Mouse (Mus musculus): ENCODE results near the gene Saa1. TPM values are rescaled to one million over a fixed set of nuclear protein-coding genes. Genes with fewer than 3 reads are reported as not detected.

Gene Saa1
- total and polyA plus RNA-seq, 2 experiments, result 23.7 to 30.0 TPM

GRCm38 (mm10) chr7:46723354-46723753 is 19.4 kb downstream of the Saa1 start:
- peaks cover 3% of the 10 kb centered on the region; the same call in 1 of the 2 replicates for H3K36me3 ChIP-seq (ENCODE audit: control insufficient read depth, insufficient read depth, low read length)
- WGBS, result 91% methylated on average over 6 of the region's 6 CpGs

GRCm38 (mm10) chr7:46720460-46720859 is 22.3 kb downstream of the Saa1 start:
- H3K36me3 ChIP-seq (ENCODE audit: control insufficient read depth, insufficient read depth, low read length), result no peaks in the 10 kb centered on the region
- H3K9ac ChIP-seq (ENCODE audit: low read depth, low read length), result no peak overlapping the region; the same call in 1 of the 2 replicates
- H3K79me2 ChIP-seq (ENCODE audit: control insufficient read depth, insufficient read depth, low read length), result no peaks in the 10 kb centered on the region
- peaks cover 17% of the 10 kb centered on the region for H3K4me1 ChIP-seq (ENCODE audit: control insufficient read depth, insufficient read depth, low read length)
- H3K27me3 ChIP-seq (ENCODE audit: control insufficient read depth, insufficient read depth, low read length), result no peaks in the 10 kb centered on the region
- DNase-seq (ENCODE audit: extremely low read depth, low read depth, low spot score), result no peak
- no peak overlapping the region for H3K4me3 ChIP-seq (ENCODE audit: insufficient read depth, low read depth, low read length)
- TF ChIP-seq POLR2A (IDR thresholded peaks at IDR 0.05; ENCODE audit: extremely low read depth, insufficient read depth, low read length) (no peak), CTCF (IDR thresholded peaks at IDR 0.05; ENCODE audit: low read depth, low read length) (no peak)
- 79% methylated on average over 9 of the region's 9 CpGs for WGBS
- no peak overlapping the region for H3K27ac ChIP-seq (replicated peaks; ENCODE audit: insufficient read depth, low read depth, low read length)

More at GRCm38 (mm10) chr7:46723354-46723753, 19.4 kb downstream of the Saa1 start:
- Histone ChIP-seq H3K4me1 (ENCODE audit: control insufficient read depth, insufficient read depth, low read length) (peaks cover 17% of the 10 kb centered on the region), H3K27me3 (ENCODE audit: control insufficient read depth, insufficient read depth, low read length) (no peaks in the 10 kb centered on the region), H3K4me3 (ENCODE audit: insufficient read depth, low read depth, low read length) (no peak overlapping the region), H3K9ac (ENCODE audit: low read depth, low read length) (no peak overlapping the region), H3K79me2 (ENCODE audit: control insufficient read depth, insufficient read depth, low read length) (no peaks in the 10 kb centered on the region), H3K27ac (replicated peaks; ENCODE audit: insufficient read depth, low read depth, low read length) (no peak overlapping the region)
- no peak for DNase-seq (ENCODE audit: extremely low read depth, low read depth, low spot score)
- TF ChIP-seq POLR2A (IDR thresholded peaks at IDR 0.05; ENCODE audit: extremely low read depth, insufficient read depth, low read length) (no peak), CTCF (IDR thresholded peaks at IDR 0.05; ENCODE audit: low read depth, low read length) (no peak)

GRCm38 (mm10) chr7:46719526-46719925 is 23.3 kb downstream of the Saa1 start:
- TF ChIP-seq POLR2A (IDR thresholded peaks at IDR 0.05; ENCODE audit: extremely low read depth, insufficient read depth, low read length), result no peak
- TF ChIP-seq CTCF (IDR thresholded peaks at IDR 0.05; ENCODE audit: low read depth, low read length), result no peak
- peaks cover 17% of the 10 kb centered on the region for H3K4me1 ChIP-seq (ENCODE audit: control insufficient read depth, insufficient read depth, low read length)
- 15% methylated on average over 7 of the region's 7 CpGs for WGBS
- no peak overlapping the region for H3K9ac ChIP-seq (ENCODE audit: low read depth, low read length)
- DNase-seq (ENCODE audit: extremely low read depth, low read depth, low spot score), result peak; percentile 100
- no peak overlapping the region for H3K4me3 ChIP-seq (ENCODE audit: insufficient read depth, low read depth, low read length)
- H3K36me3 ChIP-seq (ENCODE audit: control insufficient read depth, insufficient read depth, low read length), result no peaks in the 10 kb centered on the region
- H3K79me2 ChIP-seq (ENCODE audit: control insufficient read depth, insufficient read depth, low read length), result no peaks in the 10 kb centered on the region
- peak overlapping the region; percentile 30; the same call in 1 of the 2 replicates for H3K27ac ChIP-seq (replicated peaks; ENCODE audit: insufficient read depth, low read depth, low read length)
- H3K27me3 ChIP-seq (ENCODE audit: control insufficient read depth, insufficient read depth, low read length), result no peaks in the 10 kb centered on the region

- no peak overlapping the region for H3K27ac ChIP-seq (replicated peaks; ENCODE audit: insufficient read depth, low read depth, low read length)
- WGBS, result 52% methylated on average over 7 of the region's 7 CpGs
- no peak for TF ChIP-seq CTCF (IDR thresholded peaks at IDR 0.05; ENCODE audit: low read depth, low read length)
- no peak for TF ChIP-seq POLR2A (IDR thresholded peaks at IDR 0.05; ENCODE audit: extremely low read depth, insufficient read depth, low read length)
Observed at GRCm38 (mm10) chr7:46718591-46719270, 24.0 kb downstream of the Saa1 start.

GRCm38 (mm10) chr7:46716897-46717296 is 25.9 kb downstream of the Saa1 start:
- no peaks in the 10 kb centered on the region for H3K79me2 ChIP-seq (ENCODE audit: control insufficient read depth, insufficient read depth, low read length)
- peak; percentile 72 for DNase-seq (ENCODE audit: extremely low read depth, low read depth, low spot score)
- peaks cover 12% of the 10 kb centered on the region for H3K4me1 ChIP-seq (ENCODE audit: control insufficient read depth, insufficient read depth, low read length)
- H3K36me3 ChIP-seq (ENCODE audit: control insufficient read depth, insufficient read depth, low read length), result no peaks in the 10 kb centered on the region
- H3K27me3 ChIP-seq (ENCODE audit: control insufficient read depth, insufficient read depth, low read length), result no peaks in the 10 kb centered on the region
- no peak overlapping the region for H3K27ac ChIP-seq (replicated peaks; ENCODE audit: insufficient read depth, low read depth, low read length)
- no peak overlapping the region for H3K9ac ChIP-seq (ENCODE audit: low read depth, low read length)
- TF ChIP-seq CTCF (IDR thresholded peaks at IDR 0.05; ENCODE audit: low read depth, low read length) (no peak), POLR2A (IDR thresholded peaks at IDR 0.05; ENCODE audit: extremely low read depth, insufficient read depth, low read length) (no peak)
- WGBS, result 29% methylated on average over 5 of the region's 5 CpGs
- no peak overlapping the region for H3K4me3 ChIP-seq (ENCODE audit: insufficient read depth, low read depth, low read length)

More at GRCm38 (mm10) chr7:46718591-46719270, 24.0 kb downstream of the Saa1 start:
- H3K36me3 ChIP-seq (ENCODE audit: control insufficient read depth, insufficient read depth, low read length), result no peaks in the 10 kb centered on the region
- no peak for DNase-seq (ENCODE audit: extremely low read depth, low read depth, low spot score)
- H3K4me3 ChIP-seq (ENCODE audit: insufficient read depth, low read depth, low read length), result no peak overlapping the region
- no peaks in the 10 kb centered on the region for H3K27me3 ChIP-seq (ENCODE audit: control insufficient read depth, insufficient read depth, low read length)
- no peak overlapping the region for H3K9ac ChIP-seq (ENCODE audit: low read depth, low read length)
- no peaks in the 10 kb centered on the region for H3K79me2 ChIP-seq (ENCODE audit: control insufficient read depth, insufficient read depth, low read length)
- H3K4me1 ChIP-seq (ENCODE audit: control insufficient read depth, insufficient read depth, low read length), result peaks cover 12% of the 10 kb centered on the region

GRCm38 (mm10) chr7:46715600-46715999 is 27.2 kb downstream of the Saa1 start, which contains the start of gene Saa3:
Saa3 (minus strand) TSS chr7:46715700.
- H3K4me1 ChIP-seq (ENCODE audit: control insufficient read depth, insufficient read depth, low read length), result peaks cover 12% of the 10 kb centered on the region
- no peak for DNase-seq (ENCODE audit: extremely low read depth, low read depth, low spot score)
- 83% methylated on average over 5 of the region's 5 CpGs for WGBS
- H3K9ac ChIP-seq (ENCODE audit: low read depth, low read length), result no peak within 1 kb of the TSS
- H3K27ac ChIP-seq (replicated peaks; ENCODE audit: insufficient read depth, low read depth, low read length), result no peak within 1 kb of the TSS
- H3K27me3 ChIP-seq (ENCODE audit: control insufficient read depth, insufficient read depth, low read length), result no peaks in the 10 kb centered on the region
- no peaks in the 10 kb centered on the region for H3K36me3 ChIP-seq (ENCODE audit: control insufficient read depth, insufficient read depth, low read length)
- no peak within 1 kb of the TSS for H3K4me3 ChIP-seq (ENCODE audit: insufficient read depth, low read depth, low read length)
- H3K79me2 ChIP-seq (ENCODE audit: control insufficient read depth, insufficient read depth, low read length), result no peaks in the 10 kb centered on the region
- TF ChIP-seq CTCF (IDR thresholded peaks at IDR 0.05; ENCODE audit: low read depth, low read length), result no peak
- no peak for TF ChIP-seq POLR2A (IDR thresholded peaks at IDR 0.05; ENCODE audit: extremely low read depth, insufficient read depth, low read length)
